In genomic region chr4:81966054-81966623, GRCm38 (mm10) we compare ENCODE assay signal across 31 mouse cellular contexts.
A peak's percentile ranks its signal among the peaks of the same experiment; 100 is the strongest.
DNase-seq lines count a peak whose midpoint lies in the region; ATAC-seq and TF ChIP-seq lines count a peak whose summit lies in the region.
"Had no signal": no experiment of that assay in that cellular context is flagged by ENCODE, and none has a peak within 500 bp of the region (broad histone marks: within the 10 kb centered on the region; RNA-seq: fewer than 3 reads in every experiment).

No protein-coding gene starts in this region.

- 0 out of 2 replicates have a peak, but pooled peaks have one; percentile 35 for ATAC-seq in embryonic facial prominence, embryonic 12.5 days (ENCODE audit: insufficient number of reproducible peaks, insufficient read depth, low FRiP score, low TSS enrichment)
- ATAC-seq in midbrain, embryonic 11.5 days (ENCODE audit: low FRiP score) = peak; percentile 78
- peak; percentile 56; the same call in 1 of the 2 replicates for ATAC-seq in midbrain, embryonic 13.5 days
- ATAC-seq in midbrain, postnatal 0 days (ENCODE audit: low FRiP score) = no peak
- 0 out of 2 replicates have a peak, but pooled peaks have one; percentile 54 for ATAC-seq in midbrain, embryonic 16.5 days
- ATAC-seq: activated CD4-positive, CD25-positive, alpha-beta regulatory T cell, adult 4 months; CD4-positive, CD25-positive, alpha-beta regulatory T cell, adult 4 months; forebrain, embryonic 14.5 days; forebrain, embryonic 16.5 days; Patski had no signal

- H3K4me1 ChIP-seq in embryonic facial prominence, embryonic 12.5 days = no peaks in the 10 kb centered on the region
- 0 out of 2 replicates have a peak, but pooled peaks cover 5% of the 10 kb centered on the region for H3K4me1 ChIP-seq in embryonic facial prominence, embryonic 10.5 days
- no peaks in the 10 kb centered on the region for H3K4me1 ChIP-seq in midbrain, embryonic 11.5 days (ENCODE audit: control insufficient read depth, insufficient read depth, low read length)
- peaks cover 3% of the 10 kb centered on the region; the same call in 1 of the 2 replicates for H3K4me1 ChIP-seq in midbrain, embryonic 10.5 days
- 0 out of 2 replicates have a peak, but pooled peaks cover 5% of the 10 kb centered on the region for H3K4me1 ChIP-seq in midbrain, embryonic 13.5 days (replicated peaks)
- no peaks in the 10 kb centered on the region for H3K4me1 ChIP-seq in midbrain, postnatal 0 days (ENCODE audit: insufficient read depth, low read length)
- H3K4me1 ChIP-seq in midbrain, embryonic 16.5 days (ENCODE audit: control insufficient read depth, insufficient read depth, low read length) = no peaks in the 10 kb centered on the region
- H3K4me1 ChIP-seq: forebrain, embryonic 12.5 days had no signal

- no peak overlapping the region for H3K4me3 ChIP-seq in embryonic facial prominence, embryonic 12.5 days
- no peak overlapping the region for H3K4me3 ChIP-seq in embryonic facial prominence, embryonic 10.5 days
- no peak overlapping the region for H3K4me3 ChIP-seq in midbrain, embryonic 11.5 days (ENCODE audit: low read depth, low read length)
- no peak overlapping the region for H3K4me3 ChIP-seq in midbrain, embryonic 10.5 days
- no peak overlapping the region for H3K4me3 ChIP-seq in midbrain, embryonic 13.5 days (replicated peaks)
- no peak overlapping the region for H3K4me3 ChIP-seq in midbrain, postnatal 0 days (ENCODE audit: low read depth, low read length)
- H3K4me3 ChIP-seq in midbrain, embryonic 16.5 days (ENCODE audit: low read depth, low read length) = no peak overlapping the region
- H3K4me3 ChIP-seq: embryonic facial prominence, embryonic 13.5 days; embryonic facial prominence, embryonic 15.5 days; erythroblast, embryonic 14.5 days; forebrain, embryonic 10.5 days; forebrain, embryonic 12.5 days had no signal

- H3K9me3 ChIP-seq in embryonic facial prominence, embryonic 12.5 days = no peaks in the 10 kb centered on the region
- no peaks in the 10 kb centered on the region for H3K9me3 ChIP-seq in embryonic facial prominence, embryonic 10.5 days
- no peaks in the 10 kb centered on the region for H3K9me3 ChIP-seq in midbrain, embryonic 11.5 days (ENCODE audit: control insufficient read depth, low read length)
- H3K9me3 ChIP-seq in midbrain, embryonic 10.5 days (replicated peaks) = no peaks in the 10 kb centered on the region
- H3K9me3 ChIP-seq in midbrain, embryonic 13.5 days = no peaks in the 10 kb centered on the region
- no peaks in the 10 kb centered on the region for H3K9me3 ChIP-seq in midbrain, postnatal 0 days (ENCODE audit: low read length)
- H3K9me3 ChIP-seq in midbrain, embryonic 16.5 days (replicated peaks; ENCODE audit: control insufficient read depth, low read length, poor library complexity, severe bottlenecking) = 0 out of 2 replicates have a peak, but pooled peaks cover 2% of the 10 kb centered on the region
- H3K9me3 ChIP-seq: embryonic facial prominence, embryonic 13.5 days; embryonic facial prominence, embryonic 15.5 days; forebrain, embryonic 10.5 days; forebrain, embryonic 12.5 days had no signal

- H3K4me2 ChIP-seq in embryonic facial prominence, embryonic 12.5 days (replicated peaks) = no peak overlapping the region
- H3K4me2 ChIP-seq in midbrain, embryonic 11.5 days = no peak overlapping the region
- no peak overlapping the region for H3K4me2 ChIP-seq in midbrain, embryonic 13.5 days (replicated peaks)
- H3K4me2 ChIP-seq in midbrain, postnatal 0 days (ENCODE audit: low read depth, low read length, poor library complexity, severe bottlenecking) = no peak overlapping the region
- no peak overlapping the region for H3K4me2 ChIP-seq in midbrain, embryonic 16.5 days (ENCODE audit: low read length)
- H3K4me2 ChIP-seq: embryonic facial prominence, embryonic 13.5 days; embryonic facial prominence, embryonic 15.5 days; forebrain, embryonic 12.5 days had no signal

- no peak overlapping the region for H3K27ac ChIP-seq in embryonic facial prominence, embryonic 12.5 days
- H3K27ac ChIP-seq in embryonic facial prominence, embryonic 10.5 days (replicated peaks) = no peak overlapping the region
- no peak overlapping the region for H3K27ac ChIP-seq in midbrain, embryonic 11.5 days (ENCODE audit: low read depth, low read length)
- no peak overlapping the region for H3K27ac ChIP-seq in midbrain, embryonic 10.5 days (replicated peaks)
- no peak overlapping the region for H3K27ac ChIP-seq in midbrain, embryonic 13.5 days
- no peak overlapping the region for H3K27ac ChIP-seq in midbrain, postnatal 0 days (ENCODE audit: low read depth, low read length)
- no peak overlapping the region for H3K27ac ChIP-seq in midbrain, embryonic 16.5 days (ENCODE audit: low read length)
- H3K27ac ChIP-seq: embryonic facial prominence, embryonic 13.5 days; embryonic facial prominence, embryonic 15.5 days; forebrain, embryonic 10.5 days; forebrain, embryonic 12.5 days had no signal

- 82% methylated on average over 1 of the region's 1 CpGs for WGBS in embryonic facial prominence, embryonic 12.5 days
- WGBS in embryonic facial prominence, embryonic 10.5 days = 76% methylated on average over 1 of the region's 1 CpGs
- 74% methylated on average over 1 of the region's 1 CpGs for WGBS in midbrain, embryonic 11.5 days
- 84% methylated on average over 1 of the region's 1 CpGs for WGBS in midbrain, embryonic 10.5 days
- 56% methylated on average over 1 of the region's 1 CpGs for WGBS in midbrain, embryonic 13.5 days
- WGBS in midbrain, postnatal 0 days = 79% methylated on average over 1 of the region's 1 CpGs
- 46% methylated on average over 1 of the region's 1 CpGs for WGBS in midbrain, embryonic 16.5 days

- H3K9ac ChIP-seq in embryonic facial prominence, embryonic 12.5 days = no peak overlapping the region
- no peak overlapping the region for H3K9ac ChIP-seq in midbrain, embryonic 11.5 days (ENCODE audit: low read length)
- no peak overlapping the region for H3K9ac ChIP-seq in midbrain, embryonic 13.5 days (replicated peaks)
- no peak overlapping the region for H3K9ac ChIP-seq in midbrain, postnatal 0 days (replicated peaks; ENCODE audit: low read length, poor library complexity, severe bottlenecking)
- H3K9ac ChIP-seq in midbrain, embryonic 16.5 days (ENCODE audit: low read depth, low read length) = no peak overlapping the region
- H3K9ac ChIP-seq: embryonic facial prominence, embryonic 13.5 days; embryonic facial prominence, embryonic 15.5 days; forebrain, embryonic 12.5 days had no signal

- no peak for DNase-seq in embryonic facial prominence, embryonic 10.5 days (ENCODE audit: low spot score)
- DNase-seq in midbrain, embryonic 11.5 days (ENCODE audit: low spot score, missing footprints) = peak; percentile 26
- DNase-seq in midbrain, embryonic 10.5 days (ENCODE audit: low spot score) = no peak
- no peak for DNase-seq in midbrain, postnatal 0 days (ENCODE audit: low spot score)
- no peak for DNase-seq in thymus, postnatal 0 days (ENCODE audit: low spot score)
- DNase-seq: adrenal gland, adult 8-10 months; adrenal gland, postnatal 14 days; adrenal gland, postnatal 36 days; B cell, adult 2 months; cerebellum, adult 11 months; cerebellum, adult 18-20 months; cerebellum, adult 8-10 months; cerebellum, adult 9-11 months; cerebellum, postnatal 14 days; cerebellum, postnatal 36 days; embryo, embryonic 11 days had no signal

- TF ChIP-seq CTCF in midbrain, postnatal 0 days (IDR thresholded peaks at IDR 0.05) = no peak

- H3K36me3 ChIP-seq in embryonic facial prominence, embryonic 12.5 days = no peaks in the 10 kb centered on the region
- H3K36me3 ChIP-seq in embryonic facial prominence, embryonic 10.5 days (replicated peaks) = no peaks in the 10 kb centered on the region
- H3K36me3 ChIP-seq in midbrain, embryonic 11.5 days (ENCODE audit: control insufficient read depth, insufficient read depth, low read length) = no peaks in the 10 kb centered on the region
- no peaks in the 10 kb centered on the region for H3K36me3 ChIP-seq in midbrain, embryonic 10.5 days
- H3K36me3 ChIP-seq in midbrain, embryonic 13.5 days = no peaks in the 10 kb centered on the region
- H3K36me3 ChIP-seq in midbrain, postnatal 0 days (ENCODE audit: insufficient read depth, low read length) = no peaks in the 10 kb centered on the region
- H3K36me3 ChIP-seq in midbrain, embryonic 16.5 days (ENCODE audit: control insufficient read depth, insufficient read depth, low read length) = no peaks in the 10 kb centered on the region
- H3K36me3 ChIP-seq: embryonic facial prominence, embryonic 13.5 days; embryonic facial prominence, embryonic 15.5 days; forebrain, embryonic 10.5 days; forebrain, embryonic 12.5 days; G1E had no signal

- H3K27me3 ChIP-seq in embryonic facial prominence, embryonic 12.5 days = no peaks in the 10 kb centered on the region
- no peaks in the 10 kb centered on the region for H3K27me3 ChIP-seq in embryonic facial prominence, embryonic 10.5 days (replicated peaks; ENCODE audit: low read depth, poor library complexity, severe bottlenecking)
- no peaks in the 10 kb centered on the region for H3K27me3 ChIP-seq in midbrain, embryonic 11.5 days (ENCODE audit: control insufficient read depth, insufficient read depth, low read length)
- H3K27me3 ChIP-seq in midbrain, embryonic 10.5 days (ENCODE audit: low read depth, poor library complexity, severe bottlenecking) = no peaks in the 10 kb centered on the region
- H3K27me3 ChIP-seq in midbrain, embryonic 13.5 days = no peaks in the 10 kb centered on the region
- no peaks in the 10 kb centered on the region for H3K27me3 ChIP-seq in midbrain, postnatal 0 days (ENCODE audit: insufficient read depth, low read length)
- H3K27me3 ChIP-seq in midbrain, embryonic 16.5 days (ENCODE audit: control insufficient read depth, insufficient read depth, low read depth, low read length) = no peaks in the 10 kb centered on the region
- H3K27me3 ChIP-seq: CH12.LX; embryonic facial prominence, embryonic 13.5 days; embryonic facial prominence, embryonic 15.5 days; forebrain, embryonic 12.5 days; Patski had no signal
